Mouse (Mus musculus) C2C12 (cell line): ENCODE data around the gene Mlf1.

ENCODE experiments used
- CEBPB ChIP-seq: IDR thresholded peaks from one replicate; pipeline ENCODE4 v1.6.1; 2011; ENCODE audit warnings: low read depth, mild to moderate bottlenecking, control low read depth, moderate library complexity
- CTCF ChIP-seq: IDR thresholded peaks from one replicate; pipeline ENCODE4 v1.5.1; 2011; ENCODE audit not compliant: control insufficient read depth, insufficient read depth, insufficient read length
- MAX ChIP-seq: IDR thresholded peaks from one replicate; pipeline ENCODE4 v1.6.1; 2011; ENCODE audit warnings: mild to moderate bottlenecking, control low read depth
- MYOD1 ChIP-seq: IDR thresholded peaks from one replicate; pipeline ENCODE4 v1.6.1; 2011; ENCODE audit warnings: low read depth; ENCODE audit not compliant: control insufficient read depth, insufficient read length
- USF1 ChIP-seq: IDR thresholded peaks from one replicate; pipeline ENCODE4 v1.6.1; 2011; ENCODE audit warnings: low read depth, mild to moderate bottlenecking, control low read depth, moderate library complexity

DNA sequence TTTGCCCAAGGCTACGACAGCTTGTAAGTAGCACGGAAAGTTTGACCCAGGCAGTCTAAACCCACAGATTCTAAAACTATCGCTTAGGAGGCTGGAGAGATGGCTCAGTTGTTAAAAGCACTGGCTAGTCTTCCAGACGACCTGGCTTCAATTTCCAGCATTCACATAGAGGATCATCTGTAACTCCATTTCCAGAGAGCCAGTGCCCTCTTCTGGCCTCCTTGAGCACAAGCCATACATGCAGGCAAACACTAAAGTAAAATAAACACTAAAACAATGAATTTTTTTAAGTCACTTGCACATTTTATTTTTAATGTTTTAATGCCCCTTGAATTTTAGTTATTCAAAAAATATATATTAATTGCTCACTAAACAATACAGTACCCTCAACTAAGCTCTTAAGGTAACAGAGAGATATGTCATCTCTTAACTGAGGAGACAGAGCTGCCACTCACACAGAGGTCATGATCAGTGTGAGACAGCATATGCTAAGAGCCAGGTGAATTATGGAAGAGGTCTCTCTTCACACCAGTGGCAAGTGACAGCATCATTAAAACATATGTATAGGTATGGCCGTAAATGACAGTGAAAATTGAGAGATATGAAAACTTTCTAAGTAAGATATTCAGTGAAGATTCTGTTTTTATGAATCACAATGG is 30.8 kb upstream of the Mlf1 start:
- TF ChIP-seq CTCF (no peak), USF1 (no peak), CEBPB (no peak), MYOD1 (no peak), MAX (no peak)
